Mouse (Mus musculus) urinary bladder, postnatal 0 days (tissue): Measurements from ENCODE around the gene Gm3045. TPM values are rescaled to one million over a fixed set of nuclear protein-coding genes. Genes with fewer than 3 reads are reported as not detected.

Experiments used
- polyA plus RNA-seq: library from polyadenylated mRNA; unstranded; fragments of >200 nt; fragmentation: Nextera tagmentation; extraction: Ambion mirVana; gene quantifications from 2 replicates; pipeline ENCODE4 v1.2.1, GENCODE M21; 2015

The Gm3045 gene
- 0.13 TPM in 1 of 2 replicates, not detected in the other for polyA plus RNA-seq

DNA sequence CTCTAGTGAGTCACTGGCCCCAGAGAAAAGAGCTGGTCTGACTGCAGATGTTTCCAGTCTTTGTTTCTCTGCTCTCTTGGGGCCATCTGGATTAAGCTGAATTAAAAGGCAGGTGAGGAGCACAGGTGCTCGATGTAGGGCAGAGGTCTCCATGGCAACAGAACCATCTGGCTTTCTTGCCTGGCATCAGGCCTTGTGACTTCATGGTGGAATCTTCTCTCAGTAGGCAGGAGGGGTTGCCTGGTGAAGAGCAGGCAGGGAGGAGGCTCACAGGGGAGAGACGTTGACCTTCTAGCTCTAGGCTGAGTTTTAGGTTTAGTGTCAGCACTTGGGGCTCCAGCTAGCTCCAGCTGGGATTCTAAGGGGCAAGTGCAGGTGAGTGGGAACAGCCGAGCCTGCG, at the start of gene Gm3045:
Gene Gm3045, plus strand, starts transcription at position 230 of the 400 bp plus-strand sequence.

DNA sequence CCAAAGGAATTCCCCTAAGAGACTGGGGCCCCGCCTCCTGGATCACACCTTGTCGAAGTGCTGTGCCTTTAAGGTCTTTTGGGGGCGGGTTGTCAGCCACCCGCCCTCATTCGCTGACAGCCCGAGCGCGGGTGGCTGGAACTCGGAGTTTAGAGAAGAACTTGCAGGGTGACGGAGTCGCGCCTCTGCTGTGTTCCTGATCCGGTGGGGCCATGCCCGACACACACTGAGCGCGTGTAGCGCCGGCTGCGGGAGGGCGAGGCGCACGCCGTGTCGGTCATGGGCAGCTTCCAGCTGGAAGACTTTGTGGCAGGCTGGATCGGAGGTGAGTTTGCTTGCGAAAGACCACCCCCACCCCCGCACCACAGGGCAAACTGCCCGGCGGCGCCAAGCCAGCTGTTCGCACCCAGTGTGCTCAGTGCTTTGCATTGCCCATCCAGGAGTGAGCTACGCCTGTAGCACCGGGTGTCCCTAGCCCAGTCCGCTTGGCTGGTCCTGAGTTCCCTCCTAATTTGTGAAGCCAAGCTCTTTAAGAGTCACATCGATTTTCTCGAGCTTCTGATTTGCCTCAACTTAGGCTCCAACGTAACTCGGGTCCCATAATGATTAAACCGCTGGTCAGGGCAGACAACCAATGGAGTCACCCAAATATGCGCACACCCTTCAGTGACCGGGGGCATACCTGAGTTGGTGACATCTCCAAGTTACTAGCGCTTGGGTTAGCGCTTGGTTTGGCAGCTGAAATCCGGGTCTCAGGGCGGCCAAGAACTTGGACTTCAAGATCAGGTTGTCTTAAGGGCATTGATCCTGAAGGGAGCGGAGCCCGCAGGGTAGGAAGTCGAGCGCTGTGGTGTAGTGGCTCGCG, 12.0 kb downstream of the Gm3045 start, which contains the start of gene Slc25a48:
Gene Slc25a48, plus strand, starts transcription at position 145 of the 865 bp plus-strand sequence.

DNA sequence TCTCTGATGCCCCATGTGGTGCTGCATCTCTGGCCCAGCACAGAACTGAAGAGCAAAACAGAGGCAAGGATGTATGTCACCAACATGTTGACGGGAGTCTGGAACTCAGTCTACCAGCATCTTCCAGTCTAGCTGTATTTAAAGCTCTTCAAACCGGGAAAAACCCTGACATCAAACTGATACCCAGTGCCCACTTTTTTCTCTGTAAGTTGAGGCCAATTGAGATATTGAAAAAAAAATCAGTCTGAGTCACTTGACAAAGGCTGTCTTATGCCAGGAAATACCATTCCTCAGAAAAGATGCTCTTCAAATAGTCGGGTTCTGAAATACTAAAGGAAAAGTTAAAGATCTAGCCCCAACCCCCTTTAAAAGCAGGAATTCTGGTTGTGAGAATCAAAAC, 55.8 kb downstream of the Gm3045 start, which contains the start of gene Il9:
Gene Il9, minus strand, starts transcription at position 101 of the 400 bp plus-strand sequence.

Other genes with a start within 250 kb of the Gm3045 start
- 1.4 and 4.5 TPM in 2 replicates for gene Tifab, start 247.7 kb upstream of the Gm3045 start, polyA plus RNA-seq
- not detected in 2 replicates for gene Neurog1, start 174.4 kb upstream of the Gm3045 start, polyA plus RNA-seq
- gene Cxcl14, start 130.0 kb upstream of the Gm3045 start, polyA plus RNA-seq = 69.1 and 74.6 TPM in 2 replicates
- gene Slc25a48, start 11.8 kb downstream of the Gm3045 start, polyA plus RNA-seq = 0.54 and 0.62 TPM in 2 replicates
- gene Il9, start 55.7 kb downstream of the Gm3045 start, polyA plus RNA-seq = not detected in 2 replicates
- 0.90 and 1.1 TPM in 2 replicates for gene Fbxl21, start 95.9 kb downstream of the Gm3045 start, polyA plus RNA-seq
- gene Lect2, start 121.9 kb downstream of the Gm3045 start, polyA plus RNA-seq = 0.46 TPM in 1 of 2 replicates, not detected in the other
- gene Tgfbi, start 182.9 kb downstream of the Gm3045 start, polyA plus RNA-seq = 76.4 and 87.4 TPM in 2 replicates